Mouse (Mus musculus) limb, embryonic 13.5 days (tissue): ENCODE results near the gene Hrh2. TPM values are rescaled to one million over a fixed set of nuclear protein-coding genes. Genes with fewer than 3 reads are reported as not detected.

ENCODE experiments used
- ATAC-seq: fragments of 200-750 bp; cut with Nextera tagmentation; 2 replicates; pipeline ENCODE4 v1.8.0; 2017; ENCODE audit warnings: low read depth, moderate number of reproducible peaks, moderate TSS enrichment; ENCODE audit not compliant: low FRiP score
- H3K27ac ChIP-seq: fragments of 300-500 bp; sonication (generic); 2 replicates; pipeline ENCODE4 v1.5.1; 2015; ENCODE audit warnings: inconsistent platforms, mild to moderate bottlenecking, moderate library complexity
- H3K27me3 ChIP-seq: fragments of 300-500 bp; sonication (generic); 2 replicates; pipeline ENCODE4 v1.6.1; 2015; ENCODE audit warnings: mild to moderate bottlenecking, inconsistent platforms
- H3K36me3 ChIP-seq: fragments of 300-500 bp; sonication (generic); 2 replicates; pipeline ENCODE4 v1.6.1; 2015; ENCODE audit warnings: inconsistent platforms, mild to moderate bottlenecking, moderate library complexity
- H3K4me1 ChIP-seq: fragments of 300-500 bp; sonication (generic); 2 replicates; pipeline ENCODE4 v1.6.1; 2015; ENCODE audit warnings: inconsistent platforms
- H3K4me2 ChIP-seq: fragments of 300-500 bp; sonication (generic); replicated peaks from 2 replicates; pipeline ENCODE4 v1.6.1; 2015; ENCODE audit warnings: inconsistent platforms, mild to moderate bottlenecking, moderate library complexity
- H3K4me3 ChIP-seq: fragments of 300-500 bp; sonication (generic); 2 replicates; pipeline ENCODE4 v1.5.1; 2015; ENCODE audit warnings: moderate library complexity, mild to moderate bottlenecking, inconsistent platforms
- H3K9ac ChIP-seq: fragments of 300-500 bp; sonication (generic); 2 replicates; pipeline ENCODE4 v1.6.1; 2015; ENCODE audit warnings: mild to moderate bottlenecking, inconsistent platforms
- H3K9me3 ChIP-seq: fragments of 300-500 bp; sonication (generic); 2 replicates; pipeline ENCODE4 v1.6.1; 2016; ENCODE audit warnings: inconsistent platforms
- WGBS: fragments of 180-500 bp; shearing (Covaris S2); methylation state at CpG from one replicate; pipeline ENCODE4 v1.1.7; 2015; 5-methylcytosine and 5-hydroxymethylcytosine counted together
- polyA plus RNA-seq: library from polyadenylated mRNA; unstranded; fragments of >200 nt; fragmentation: Nextera tagmentation; extraction: Ambion mirVana; gene quantifications from 2 replicates; pipeline ENCODE4 v1.2.1, GENCODE M21; 2015

The Hrh2 gene
- polyA plus RNA-seq, 1 experiment from 2014 or later: 0.11 TPM

GRCm38 (mm10) chr13:54163363-54163762 is 28.6 kb upstream of the Hrh2 start:
- Histone ChIP-seq H3K4me2 (no peak overlapping the region), H3K4me3 (no peak overlapping the region), H3K27me3 (peaks cover 18% of the 10 kb centered on the region), H3K4me1 (peaks cover 10% of the 10 kb centered on the region), H3K36me3 (no peaks in the 10 kb centered on the region), H3K9ac (no peak overlapping the region), H3K27ac (no peak overlapping the region), H3K9me3 (no peaks in the 10 kb centered on the region)
- ATAC-seq: no peak
- 71% methylated on average over 8 of the region's 8 CpGs for WGBS

GRCm38 (mm10) chr13:54164462-54164861 is 27.5 kb upstream of the Hrh2 start:
- no peak overlapping the region for H3K4me3 ChIP-seq
- H3K4me1 ChIP-seq: peaks cover 10% of the 10 kb centered on the region
- peaks cover 10% of the 10 kb centered on the region; the same call in 1 of the 2 replicates for H3K27me3 ChIP-seq
- WGBS: 85% methylated on average over 10 of the region's 10 CpGs
- no peak for ATAC-seq
- H3K4me2 ChIP-seq: no peak overlapping the region
- H3K9ac ChIP-seq: no peak overlapping the region
- H3K36me3 ChIP-seq: no peaks in the 10 kb centered on the region
- H3K9me3 ChIP-seq: no peaks in the 10 kb centered on the region
- no peak overlapping the region for H3K27ac ChIP-seq

- H3K27me3 ChIP-seq: peaks cover 10% of the 10 kb centered on the region; the same call in 1 of the 2 replicates
- no peaks in the 10 kb centered on the region for H3K36me3 ChIP-seq
- H3K4me3 ChIP-seq: no peak overlapping the region
- H3K27ac ChIP-seq: no peak overlapping the region
- H3K4me1 ChIP-seq: peaks cover 10% of the 10 kb centered on the region
- no peak for ATAC-seq
- H3K9me3 ChIP-seq: no peaks in the 10 kb centered on the region
- 44% methylated on average over 6 of the region's 6 CpGs for WGBS
- no peak overlapping the region for H3K9ac ChIP-seq
- no peak overlapping the region for H3K4me2 ChIP-seq
Observed at GRCm38 (mm10) chr13:54165066-54165465, 26.9 kb upstream of the Hrh2 start.

- H3K4me3 ChIP-seq: no peak overlapping the region
- peaks cover 10% of the 10 kb centered on the region for H3K4me1 ChIP-seq
- no peak overlapping the region for H3K27ac ChIP-seq
- ATAC-seq: no peak
- no peaks in the 10 kb centered on the region for H3K9me3 ChIP-seq
- no peaks in the 10 kb centered on the region for H3K36me3 ChIP-seq
- H3K27me3 ChIP-seq: peaks cover 10% of the 10 kb centered on the region; the same call in 1 of the 2 replicates
- H3K9ac ChIP-seq: no peak overlapping the region
- no peak overlapping the region for H3K4me2 ChIP-seq
- 78% methylated on average over 6 of the region's 6 CpGs for WGBS
Observed at GRCm38 (mm10) chr13:54165765-54166164, 26.2 kb upstream of the Hrh2 start.

DNA sequence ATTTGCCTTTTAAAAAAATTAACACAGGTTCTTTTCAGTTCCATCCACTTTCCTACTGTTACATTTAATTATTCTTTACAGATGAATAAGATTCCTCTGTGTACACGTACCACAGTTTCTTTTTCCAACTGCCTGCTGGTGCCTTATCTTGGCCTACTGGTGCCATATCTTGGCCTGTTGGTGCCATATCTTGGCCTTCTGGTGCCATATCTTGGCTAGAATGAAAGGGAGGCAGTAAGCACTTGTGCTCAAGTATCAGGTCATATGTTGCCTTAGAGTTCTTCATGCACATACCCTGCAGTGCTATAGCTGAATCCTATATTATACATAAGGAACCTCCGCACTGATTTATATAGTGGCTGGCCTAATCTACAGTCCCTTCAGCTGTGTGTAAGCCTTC is 24.9 kb upstream of the Hrh2 start:
- Histone ChIP-seq H3K27ac (no peak overlapping the region), H3K36me3 (no peaks in the 10 kb centered on the region), H3K9ac (no peak overlapping the region), H3K27me3 (0 out of 2 replicates have a peak, but pooled peaks cover 4% of the 10 kb centered on the region), H3K4me3 (no peak overlapping the region), H3K9me3 (no peaks in the 10 kb centered on the region), H3K4me2 (no peak overlapping the region), H3K4me1 (peaks cover 10% of the 10 kb centered on the region)
- WGBS: 89% methylated on average over 2 of the region's 2 CpGs
- ATAC-seq: no peak

- 86% methylated on average over 8 of the region's 8 CpGs for WGBS
- H3K4me2 ChIP-seq: no peak overlapping the region
- H3K4me1 ChIP-seq: peaks cover 10% of the 10 kb centered on the region
- H3K9me3 ChIP-seq: no peaks in the 10 kb centered on the region
- ATAC-seq: no peak
- 0 out of 2 replicates have a peak, but pooled peaks cover 4% of the 10 kb centered on the region for H3K27me3 ChIP-seq
- H3K36me3 ChIP-seq: no peaks in the 10 kb centered on the region
- no peak overlapping the region for H3K27ac ChIP-seq
- H3K9ac ChIP-seq: no peak overlapping the region
- H3K4me3 ChIP-seq: no peak overlapping the region
Observed at GRCm38 (mm10) chr13:54168675-54169074, 23.3 kb upstream of the Hrh2 start.

DNA sequence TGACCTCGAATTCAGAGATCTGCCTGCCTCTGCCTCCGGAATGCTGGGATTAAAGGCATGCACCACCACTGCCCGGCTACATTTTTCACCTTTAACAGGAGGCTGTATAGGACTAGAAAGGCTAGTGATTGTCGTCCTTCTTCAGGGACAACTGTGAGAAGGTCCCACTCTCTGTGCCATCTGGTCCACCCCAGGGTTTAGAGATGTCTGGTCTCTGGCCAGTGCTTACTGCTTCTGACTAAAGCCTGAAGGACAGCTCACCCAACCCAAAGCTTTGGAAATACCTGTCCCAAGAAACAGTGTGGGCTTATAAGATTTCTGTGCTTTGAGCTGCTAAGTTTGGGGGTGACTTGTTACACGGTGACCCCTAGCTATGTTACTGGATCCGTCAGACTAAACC is 21.6 kb upstream of the Hrh2 start:
- Histone ChIP-seq H3K36me3 (no peaks in the 10 kb centered on the region), H3K4me2 (no peak overlapping the region), H3K4me1 (peaks cover 5% of the 10 kb centered on the region), H3K27me3 (0 out of 2 replicates have a peak, but pooled peaks cover 4% of the 10 kb centered on the region), H3K4me3 (no peak overlapping the region), H3K9ac (no peak overlapping the region), H3K9me3 (peaks cover 8% of the 10 kb centered on the region; the same call in 1 of the 2 replicates), H3K27ac (no peak overlapping the region)
- 87% methylated on average over 6 of the region's 6 CpGs for WGBS
- no peak for ATAC-seq

DNA sequence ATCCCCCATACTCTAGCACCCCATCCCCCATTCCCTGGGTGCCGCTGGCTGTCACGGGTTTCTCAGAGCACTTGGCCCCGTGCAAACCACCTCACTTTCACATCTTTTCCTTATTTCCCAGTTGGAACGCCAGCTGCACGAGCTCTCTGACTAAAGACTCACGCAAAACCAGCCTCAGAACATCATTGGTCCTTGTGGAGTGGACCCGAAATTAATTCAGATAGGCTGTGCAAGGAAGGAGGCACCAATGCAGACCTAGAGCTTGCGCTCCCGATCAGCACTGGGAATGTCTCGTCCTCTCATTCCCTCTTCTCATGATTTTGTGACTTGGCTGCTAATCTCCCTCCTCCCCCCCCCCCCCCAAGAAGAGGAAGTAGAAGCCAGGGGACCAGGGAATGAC is 20.6 kb upstream of the Hrh2 start:
- peaks cover 8% of the 10 kb centered on the region; the same call in 1 of the 2 replicates for H3K9me3 ChIP-seq
- WGBS: 72% methylated on average over 10 of the region's 10 CpGs
- no peak for ATAC-seq

GRCm38 (mm10) chr13:54171761-54172160 is 20.2 kb upstream of the Hrh2 start:
- no peak for ATAC-seq
- 54% methylated on average over 3 of the region's 3 CpGs for WGBS
- no peak overlapping the region for H3K4me2 ChIP-seq
- H3K4me1 ChIP-seq: no peaks in the 10 kb centered on the region
- H3K9ac ChIP-seq: no peak overlapping the region
- H3K4me3 ChIP-seq: no peak overlapping the region
- H3K9me3 ChIP-seq: peaks cover 8% of the 10 kb centered on the region; the same call in 1 of the 2 replicates
- no peaks in the 10 kb centered on the region for H3K36me3 ChIP-seq
- no peak overlapping the region for H3K27ac ChIP-seq
- H3K27me3 ChIP-seq: no peaks in the 10 kb centered on the region

More for the DNA sequence above, 20.6 kb upstream of the Hrh2 start:
- Histone ChIP-seq H3K27ac (no peak overlapping the region), H3K4me1 (no peaks in the 10 kb centered on the region), H3K4me2 (no peak overlapping the region), H3K36me3 (no peaks in the 10 kb centered on the region), H3K27me3 (no peaks in the 10 kb centered on the region), H3K4me3 (no peak overlapping the region), H3K9ac (no peak overlapping the region)

DNA sequence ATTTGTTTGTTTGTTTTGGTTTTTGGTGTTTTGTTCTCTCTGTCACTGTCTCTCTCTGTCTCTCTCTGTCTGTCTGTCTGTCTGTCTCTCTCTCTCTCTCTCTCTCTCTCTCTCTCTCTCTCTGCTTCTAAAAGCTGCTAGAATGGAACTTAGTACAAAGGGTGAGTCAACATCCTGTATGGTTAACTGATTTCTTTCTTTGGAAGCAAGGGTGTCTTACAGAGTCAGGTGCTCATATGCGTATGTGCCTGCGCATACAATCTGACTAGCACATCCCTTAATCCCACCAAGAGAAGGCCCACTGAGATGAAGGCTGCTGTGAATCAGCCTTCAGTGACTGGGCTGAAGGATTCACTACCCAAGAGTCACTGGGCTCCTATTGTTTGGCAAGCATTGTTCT is 18.0 kb upstream of the Hrh2 start:
- no peak for ATAC-seq
- Histone ChIP-seq H3K9me3 (peaks cover 8% of the 10 kb centered on the region; the same call in 1 of the 2 replicates), H3K4me3 (no peak overlapping the region), H3K4me1 (no peaks in the 10 kb centered on the region), H3K27me3 (no peaks in the 10 kb centered on the region), H3K36me3 (no peaks in the 10 kb centered on the region), H3K27ac (no peak overlapping the region), H3K9ac (no peak overlapping the region), H3K4me2 (no peak overlapping the region)
- WGBS: 93% methylated on average over 2 of the region's 2 CpGs

- Histone ChIP-seq H3K36me3 (no peaks in the 10 kb centered on the region), H3K27ac (no peak overlapping the region), H3K4me1 (no peaks in the 10 kb centered on the region), H3K27me3 (no peaks in the 10 kb centered on the region), H3K9ac (no peak overlapping the region), H3K4me3 (no peak overlapping the region), H3K9me3 (peaks cover 8% of the 10 kb centered on the region; the same call in 1 of the 2 replicates), H3K4me2 (no peak overlapping the region)
- ATAC-seq: no peak; the same call in 1 of the 2 replicates
- 85% methylated on average over 4 of the region's 4 CpGs for WGBS
Observed at GRCm38 (mm10) chr13:54174703-54175102, 17.2 kb upstream of the Hrh2 start.

DNA sequence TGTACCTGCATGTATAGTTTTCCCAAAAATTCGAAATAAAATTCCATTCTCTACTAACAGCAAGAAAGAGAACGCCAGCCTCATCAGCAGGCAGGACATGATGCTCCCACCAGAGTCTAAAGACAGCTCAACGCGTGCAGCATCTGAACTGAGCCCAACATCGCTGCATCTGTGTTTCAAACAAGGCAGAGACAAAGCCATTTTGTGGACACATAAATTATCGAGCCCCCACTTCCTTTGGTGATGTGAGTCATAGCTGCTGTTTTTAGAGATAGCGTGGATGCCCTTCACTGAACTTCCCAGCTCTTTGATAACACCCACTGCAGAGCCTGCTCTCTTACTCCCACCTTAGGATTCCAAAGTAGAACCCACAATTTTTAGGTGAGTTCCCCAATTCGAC is 16.5 kb upstream of the Hrh2 start:
- no peak overlapping the region for H3K4me2 ChIP-seq
- H3K4me3 ChIP-seq: no peak overlapping the region
- no peak overlapping the region for H3K9ac ChIP-seq
- H3K4me1 ChIP-seq: no peaks in the 10 kb centered on the region
- WGBS: 82% methylated on average over 8 of the region's 8 CpGs
- H3K27me3 ChIP-seq: no peaks in the 10 kb centered on the region; the same call in 1 of the 2 replicates
- H3K27ac ChIP-seq: no peak overlapping the region
- peaks cover 8% of the 10 kb centered on the region; the same call in 1 of the 2 replicates for H3K9me3 ChIP-seq
- H3K36me3 ChIP-seq: no peaks in the 10 kb centered on the region
- ATAC-seq: no peak

GRCm38 (mm10) chr13:54176406-54177020 is 15.4 kb upstream of the Hrh2 start:
- H3K9me3 ChIP-seq: peaks cover 8% of the 10 kb centered on the region; the same call in 1 of the 2 replicates
- no peak overlapping the region for H3K27ac ChIP-seq
- 79% methylated on average over 4 of the region's 4 CpGs for WGBS
- no peak overlapping the region for H3K9ac ChIP-seq
- ATAC-seq: no peak
- H3K4me1 ChIP-seq: no peaks in the 10 kb centered on the region
- H3K27me3 ChIP-seq: no peaks in the 10 kb centered on the region; the same call in 1 of the 2 replicates
- H3K4me3 ChIP-seq: no peak overlapping the region
- H3K36me3 ChIP-seq: no peaks in the 10 kb centered on the region
- H3K4me2 ChIP-seq: no peak overlapping the region
